Mouse (Mus musculus) heart, postnatal 0 days (tissue): ENCODE measurements around the gene Usf2. TPM values are rescaled to one million over a fixed set of nuclear protein-coding genes. Genes with fewer than 3 reads are reported as not detected.

Experiments
- ATAC-seq: fragments of 200-750 bp; cut with Nextera tagmentation; 2 replicates; pipeline ENCODE4 v1.8.0; 2017; ENCODE audit warnings: low read depth, moderate number of reproducible peaks, moderate library complexity; ENCODE audit not compliant: insufficient read depth
- DNase-seq: peaks from one replicate; pipeline ENCODE4 v3.0.0-alpha.2; 2016; ENCODE audit warnings: low spot score
- H3K27ac ChIP-seq: fragments of 300-500 bp; sonication (generic); 2 replicates; pipeline ENCODE4 v1.5.1; 2014; ENCODE audit warnings: low read depth, mild to moderate bottlenecking
- H3K27me3 ChIP-seq: fragments of 300-500 bp; sonication (generic); 2 replicates; pipeline ENCODE4 v1.6.1; 2014; ENCODE audit warnings: low read length, mixed read lengths; ENCODE audit not compliant: control insufficient read depth, insufficient read depth
- H3K36me3 ChIP-seq: fragments of 300-500 bp; sonication (generic); replicated peaks from 2 replicates; pipeline ENCODE4 v1.6.1; 2014; ENCODE audit warnings: low read length, mixed read lengths; ENCODE audit not compliant: control insufficient read depth, insufficient read depth
- H3K4me1 ChIP-seq: fragments of 300-500 bp; sonication (generic); 2 replicates; pipeline ENCODE4 v1.6.1; 2014; ENCODE audit warnings: antibody characterized with exemption; ENCODE audit not compliant: control insufficient read depth, insufficient read depth
- H3K4me2 ChIP-seq: fragments of 300-500 bp; sonication (generic); 2 replicates; pipeline ENCODE4 v1.6.1; 2014; ENCODE audit warnings: low read depth, mild to moderate bottlenecking, low read length, moderate library complexity
- H3K4me3 ChIP-seq: fragments of 300-500 bp; sonication (generic); 2 replicates; pipeline ENCODE4 v1.5.1; 2014; ENCODE audit warnings: low read depth, low read length
- H3K9ac ChIP-seq: fragments of 300-500 bp; sonication (generic); replicated peaks from 2 replicates; pipeline ENCODE4 v1.6.1; 2014; ENCODE audit warnings: low read depth, low read length, mixed read lengths
- H3K9me3 ChIP-seq: fragments of 300-500 bp; sonication (generic); replicated peaks from 2 replicates; pipeline ENCODE4 v1.6.1; 2016; ENCODE audit warnings: low read length; ENCODE audit not compliant: control insufficient read depth
- CTCF ChIP-seq: IDR thresholded peaks from 2 replicates; pipeline ENCODE4 v1.5.1; 2016; ENCODE audit warnings: antibody characterized with exemption, control low read depth, low read depth
- EP300 ChIP-seq: IDR thresholded peaks from 2 replicates; pipeline ENCODE4 v1.6.1; 2016; ENCODE audit warnings: antibody characterized with exemption, low read depth
- WGBS: fragments of 180-500 bp; shearing (Covaris S2); extraction: QIAGEN DNeasy Blood & Tissue Kit; methylation state at CpG from one replicate; pipeline ENCODE4 v1.1.7; 2014; 5-methylcytosine and 5-hydroxymethylcytosine counted together
- polyA plus RNA-seq: library from polyadenylated mRNA; unstranded; fragments of >200 nt; fragmentation: Nextera tagmentation; extraction: Ambion mirVana; gene quantifications from 2 replicates; pipeline ENCODE4 v1.2.1, GENCODE M21; 2015
- total RNA-seq: library from RNA; depleted of rRNA; stranded (reverse); fragments of >200 nt; gene quantifications from 2 replicates; pipeline ENCODE4 v1.2.3, GENCODE M21; 2014; ENCODE audit warnings: low replicate concordance

The Usf2 gene
- total and polyA plus RNA-seq, 2 experiments from 2014 or later = 16.7 to 101 TPM

GRCm38 (mm10) chr7:30965677-30966076 lies 9.1 kb upstream of the Usf2 start:
- Histone ChIP-seq H3K36me3 (no peaks in the 10 kb centered on the region), H3K27me3 (no peaks in the 10 kb centered on the region), H3K4me1 (peaks cover 19% of the 10 kb centered on the region), H3K27ac (no peak overlapping the region), H3K4me3 (no peak overlapping the region), H3K9me3 (no peaks in the 10 kb centered on the region), H3K4me2 (no peak overlapping the region), H3K9ac (no peak overlapping the region)
- 91% methylated on average over 14 of the region's 14 CpGs for WGBS
- ATAC-seq = no peak
- TF ChIP-seq CTCF (no peak), EP300 (no peak)
- DNase-seq = no peak

- no peaks in the 10 kb centered on the region for H3K9me3 ChIP-seq
- H3K36me3 ChIP-seq = no peaks in the 10 kb centered on the region
- H3K27me3 ChIP-seq = no peaks in the 10 kb centered on the region
- H3K27ac ChIP-seq = no peak overlapping the region
- H3K4me1 ChIP-seq = peaks cover 19% of the 10 kb centered on the region
- TF ChIP-seq CTCF = no peak
- DNase-seq (no peak), ATAC-seq (no peak)
- H3K9ac ChIP-seq = no peak overlapping the region
- H3K4me2 ChIP-seq = no peak overlapping the region
- no peak overlapping the region for H3K4me3 ChIP-seq
- WGBS = 83% methylated on average over 7 of the region's 7 CpGs
Measured at GRCm38 (mm10) chr7:30964366-30964765, 7.8 kb upstream of the Usf2 start.

- Histone ChIP-seq H3K4me3 (no peak overlapping the region), H3K27me3 (no peaks in the 10 kb centered on the region), H3K4me2 (no peak overlapping the region), H3K36me3 (peaks cover 6% of the 10 kb centered on the region; the same call in 1 of the 2 replicates), H3K4me1 (peaks cover 27% of the 10 kb centered on the region), H3K9me3 (no peaks in the 10 kb centered on the region), H3K27ac (no peak overlapping the region), H3K9ac (no peak overlapping the region)
- no peak for DNase-seq
- TF ChIP-seq CTCF (no peak), EP300 (no peak)
- 88% methylated on average over 5 of the region's 5 CpGs for WGBS
- no peak for ATAC-seq
Measured at GRCm38 (mm10) chr7:30962862-30963261, 6.3 kb upstream of the Usf2 start.

GRCm38 (mm10) chr7:30959786-30960349 lies 3.3 kb upstream of the Usf2 start:
- H3K4me2 ChIP-seq = no peak overlapping the region
- WGBS = 78% methylated on average over 6 of the region's 6 CpGs
- no peaks in the 10 kb centered on the region for H3K27me3 ChIP-seq
- no peak for ATAC-seq
- peaks cover 12% of the 10 kb centered on the region for H3K36me3 ChIP-seq
- H3K4me1 ChIP-seq = peaks cover 34% of the 10 kb centered on the region
- no peak for TF ChIP-seq EP300
- TF ChIP-seq CTCF = no peak
- H3K4me3 ChIP-seq = no peak overlapping the region
- no peak overlapping the region for H3K9ac ChIP-seq
- H3K9me3 ChIP-seq = no peaks in the 10 kb centered on the region
- no peak overlapping the region for H3K27ac ChIP-seq
- no peak for DNase-seq

GRCm38 (mm10) chr7:30958866-30959487 lies 2.4 kb upstream of the Usf2 start:
- Histone ChIP-seq H3K4me2 (no peak overlapping the region), H3K4me3 (no peak overlapping the region), H3K36me3 (peaks cover 21% of the 10 kb centered on the region), H3K4me1 (peaks cover 29% of the 10 kb centered on the region), H3K27ac (no peak overlapping the region), H3K9me3 (no peaks in the 10 kb centered on the region), H3K27me3 (no peaks in the 10 kb centered on the region), H3K9ac (no peak overlapping the region)
- TF ChIP-seq EP300 = peak; percentile 28; the same call in 1 of the 2 replicates
- TF ChIP-seq CTCF = no peak
- DNase-seq (no peak), ATAC-seq (no peak)
- WGBS = 95% methylated on average over 9 of the region's 9 CpGs
